Mouse (Mus musculus) midbrain, embryonic 12.5 days (tissue): ENCODE results near the gene Klhl8. TPM values are rescaled to one million over a fixed set of nuclear protein-coding genes. Genes with fewer than 3 reads are reported as not detected.

ENCODE experiments used
- ATAC-seq: fragments of 200-750 bp; cut with Nextera tagmentation; 2 replicates; pipeline ENCODE4 v1.8.0; 2017; ENCODE audit warnings: low read depth, moderate TSS enrichment, moderate library complexity; ENCODE audit not compliant: low FRiP score
- H3K27ac ChIP-seq: fragments of 300-500 bp; sonication (generic); replicated peaks from 2 replicates; pipeline ENCODE4 v1.5.1; 2016; ENCODE audit warnings: mild to moderate bottlenecking
- H3K27me3 ChIP-seq: fragments of 300-500 bp; sonication (generic); 2 replicates; pipeline ENCODE4 v1.6.1; 2016; ENCODE audit warnings: mild to moderate bottlenecking
- H3K36me3 ChIP-seq: fragments of 300-500 bp; sonication (generic); 2 replicates; pipeline ENCODE4 v1.6.1; 2016
- H3K4me1 ChIP-seq: fragments of 300-500 bp; sonication (generic); 2 replicates; pipeline ENCODE4 v1.6.1; 2016
- H3K4me2 ChIP-seq: fragments of 300-500 bp; sonication (generic); replicated peaks from 2 replicates; pipeline ENCODE4 v1.6.1; 2016; ENCODE audit warnings: mild to moderate bottlenecking, moderate library complexity
- H3K4me3 ChIP-seq: fragments of 300-500 bp; sonication (generic); 2 replicates; pipeline ENCODE4 v1.5.1; 2016; ENCODE audit warnings: mild to moderate bottlenecking
- H3K9ac ChIP-seq: fragments of 300-500 bp; sonication (generic); replicated peaks from 2 replicates; pipeline ENCODE4 v1.6.1; 2016; ENCODE audit warnings: mild to moderate bottlenecking, moderate library complexity
- H3K9me3 ChIP-seq: fragments of 300-500 bp; sonication (generic); 2 replicates; pipeline ENCODE4 v1.6.1; 2016; ENCODE audit warnings: mild to moderate bottlenecking
- WGBS: fragments of 180-500 bp; shearing (Covaris S2); methylation state at CpG from one replicate; pipeline ENCODE4 v1.1.7; 2016; 5-methylcytosine and 5-hydroxymethylcytosine counted together
- polyA plus RNA-seq: library from polyadenylated mRNA; unstranded; fragments of >200 nt; fragmentation: Nextera tagmentation; extraction: Ambion mirVana; gene quantifications from 2 replicates; pipeline ENCODE4 v1.2.1, GENCODE M21; 2016

The Klhl8 gene
- polyA plus RNA-seq, 1 experiment from 2014 or later = 16.8 TPM

GRCm38 (mm10) chr5:103855483-103856211 is 55.4 kb downstream of the Klhl8 start:
- Histone ChIP-seq H3K36me3 (no peaks in the 10 kb centered on the region), H3K4me1 (no peaks in the 10 kb centered on the region), H3K27ac (no peak overlapping the region), H3K9me3 (no peaks in the 10 kb centered on the region), H3K4me3 (no peak overlapping the region), H3K4me2 (no peak overlapping the region), H3K27me3 (no peaks in the 10 kb centered on the region), H3K9ac (no peak overlapping the region)
- ATAC-seq = peak; percentile 52
- WGBS = 89% methylated on average over 14 of the region's 14 CpGs

- Histone ChIP-seq H3K9me3 (no peaks in the 10 kb centered on the region), H3K36me3 (peaks cover under 1% of the 10 kb centered on the region; the same call in 1 of the 2 replicates), H3K9ac (no peak overlapping the region), H3K4me2 (no peak overlapping the region), H3K27ac (no peak overlapping the region), H3K27me3 (no peaks in the 10 kb centered on the region), H3K4me1 (no peaks in the 10 kb centered on the region), H3K4me3 (no peak overlapping the region)
- WGBS = 63% methylated on average over 5 of the region's 5 CpGs
- no peak for ATAC-seq
Measured at GRCm38 (mm10) chr5:103854807-103855194, 56.3 kb downstream of the Klhl8 start.

- Histone ChIP-seq H3K9ac (no peak overlapping the region), H3K27ac (0 out of 2 replicates have a peak overlapping the region, but pooled peaks have one; percentile 46), H3K36me3 (peaks cover 6% of the 10 kb centered on the region; the same call in 1 of the 2 replicates), H3K4me1 (no peaks in the 10 kb centered on the region), H3K4me2 (no peak overlapping the region), H3K4me3 (no peak overlapping the region), H3K9me3 (no peaks in the 10 kb centered on the region), H3K27me3 (no peaks in the 10 kb centered on the region)
- WGBS = 79% methylated on average over 17 of the region's 17 CpGs
- no peak for ATAC-seq
Measured at GRCm38 (mm10) chr5:103854041-103854806, 56.8 kb downstream of the Klhl8 start.

DNA sequence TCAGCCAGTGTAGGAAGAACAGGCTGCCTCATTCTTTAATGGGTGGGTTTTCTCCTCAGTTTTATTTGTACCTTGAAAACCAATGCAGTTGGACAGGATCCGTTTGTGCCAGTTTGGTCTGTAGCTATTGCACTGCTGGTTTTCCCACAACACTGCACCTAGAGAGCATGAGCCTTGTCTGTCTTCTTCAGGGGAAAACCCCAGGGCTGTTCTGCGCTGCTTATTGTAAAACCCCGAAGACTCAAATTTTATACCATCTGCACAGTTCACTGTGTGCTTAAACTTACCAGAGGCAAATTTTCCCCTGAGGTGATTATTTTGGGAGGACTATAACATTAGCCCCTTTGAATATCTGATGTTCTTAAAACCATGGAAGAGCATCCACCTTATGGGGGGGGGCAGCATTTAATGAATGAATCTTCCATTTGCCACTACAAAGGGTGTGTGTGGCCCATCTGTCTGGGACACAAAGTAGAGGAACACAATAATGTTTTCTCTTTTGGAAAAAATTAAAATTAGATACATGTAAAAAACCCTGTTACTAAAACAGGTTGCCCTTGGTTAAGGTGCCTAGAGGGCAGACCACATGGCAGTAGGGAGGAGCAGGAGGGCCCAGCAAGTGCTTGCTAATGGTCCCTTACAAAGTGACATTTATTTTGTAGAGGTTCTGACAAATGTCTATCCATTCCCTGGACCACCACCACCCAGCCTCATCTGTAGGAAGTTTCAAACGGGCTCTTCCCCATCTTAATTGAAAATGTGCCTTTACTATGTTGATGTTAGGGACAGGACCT is 58.1 kb downstream of the Klhl8 start:
- H3K27ac ChIP-seq = no peak overlapping the region
- 87% methylated on average over 4 of the region's 4 CpGs for WGBS
- no peak overlapping the region for H3K9ac ChIP-seq
- H3K27me3 ChIP-seq = no peaks in the 10 kb centered on the region
- H3K36me3 ChIP-seq = peaks cover 8% of the 10 kb centered on the region; the same call in 1 of the 2 replicates
- no peak for ATAC-seq
- no peaks in the 10 kb centered on the region for H3K9me3 ChIP-seq
- no peaks in the 10 kb centered on the region for H3K4me1 ChIP-seq
- H3K4me3 ChIP-seq = no peak overlapping the region
- H3K4me2 ChIP-seq = no peak overlapping the region

- ATAC-seq = no peak
- WGBS = 97% methylated on average over 8 of the region's 8 CpGs
Measured at GRCm38 (mm10) chr5:103848546-103848945, 62.5 kb downstream of the Klhl8 start.

DNA sequence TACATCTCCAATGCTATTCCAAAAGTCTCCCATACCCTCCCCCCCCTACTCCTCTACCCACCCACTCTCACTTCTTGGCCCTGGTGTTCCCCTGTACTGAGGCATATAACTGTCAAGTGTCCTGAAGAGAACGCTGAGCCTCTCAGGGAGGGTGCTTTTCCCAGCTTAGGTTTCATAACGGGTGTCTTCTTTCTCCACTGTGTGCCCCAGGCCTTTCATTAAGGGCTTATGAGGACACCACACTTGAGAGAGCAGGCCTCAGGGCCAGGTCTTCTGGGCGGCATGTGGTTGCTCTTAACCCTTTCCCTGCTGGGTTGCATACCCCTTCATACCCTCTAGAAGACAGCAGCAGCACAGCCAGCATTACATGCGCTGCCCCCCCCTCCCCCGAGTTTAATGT is 64.5 kb downstream of the Klhl8 start:
- peaks cover 10% of the 10 kb centered on the region; the same call in 1 of the 2 replicates for H3K36me3 ChIP-seq
- no peaks in the 10 kb centered on the region for H3K9me3 ChIP-seq
- H3K27me3 ChIP-seq = 0 out of 2 replicates have a peak, but pooled peaks cover 4% of the 10 kb centered on the region
- no peak overlapping the region for H3K27ac ChIP-seq
- H3K4me1 ChIP-seq = peaks cover 16% of the 10 kb centered on the region
- no peak for ATAC-seq
- H3K9ac ChIP-seq = no peak overlapping the region
- WGBS = 39% methylated on average over 5 of the region's 5 CpGs
- no peak overlapping the region for H3K4me2 ChIP-seq
- no peak overlapping the region for H3K4me3 ChIP-seq

More at GRCm38 (mm10) chr5:103848546-103848945, 62.5 kb downstream of the Klhl8 start:
- H3K4me3 ChIP-seq = no peak overlapping the region
- H3K9ac ChIP-seq = no peak overlapping the region
- peaks cover 8% of the 10 kb centered on the region; the same call in 1 of the 2 replicates for H3K36me3 ChIP-seq
- no peak overlapping the region for H3K4me2 ChIP-seq
- H3K4me1 ChIP-seq = peaks cover 16% of the 10 kb centered on the region
- no peak overlapping the region for H3K27ac ChIP-seq
- H3K27me3 ChIP-seq = 0 out of 2 replicates have a peak, but pooled peaks cover 4% of the 10 kb centered on the region
- no peaks in the 10 kb centered on the region for H3K9me3 ChIP-seq

GRCm38 (mm10) chr5:103846154-103846551 is 64.9 kb downstream of the Klhl8 start:
- Histone ChIP-seq H3K4me3 (no peak overlapping the region), H3K9ac (no peak overlapping the region), H3K4me1 (peaks cover 16% of the 10 kb centered on the region), H3K27me3 (0 out of 2 replicates have a peak, but pooled peaks cover 4% of the 10 kb centered on the region), H3K9me3 (no peaks in the 10 kb centered on the region), H3K27ac (no peak overlapping the region), H3K4me2 (no peak overlapping the region), H3K36me3 (peaks cover 10% of the 10 kb centered on the region; the same call in 1 of the 2 replicates)
- no peak for ATAC-seq
- 88% methylated on average over 10 of the region's 10 CpGs for WGBS

GRCm38 (mm10) chr5:103845418-103846153 is 65.5 kb downstream of the Klhl8 start:
- Histone ChIP-seq H3K9me3 (no peaks in the 10 kb centered on the region), H3K4me1 (peaks cover 16% of the 10 kb centered on the region), H3K27ac (0 out of 2 replicates have a peak overlapping the region, but pooled peaks have one; percentile 39), H3K4me3 (no peak overlapping the region), H3K27me3 (0 out of 2 replicates have a peak, but pooled peaks cover 4% of the 10 kb centered on the region), H3K9ac (no peak overlapping the region), H3K4me2 (no peak overlapping the region), H3K36me3 (peaks cover 10% of the 10 kb centered on the region; the same call in 1 of the 2 replicates)
- peak; percentile 76 for ATAC-seq
- WGBS = 41% methylated on average over 19 of the region's 19 CpGs

DNA sequence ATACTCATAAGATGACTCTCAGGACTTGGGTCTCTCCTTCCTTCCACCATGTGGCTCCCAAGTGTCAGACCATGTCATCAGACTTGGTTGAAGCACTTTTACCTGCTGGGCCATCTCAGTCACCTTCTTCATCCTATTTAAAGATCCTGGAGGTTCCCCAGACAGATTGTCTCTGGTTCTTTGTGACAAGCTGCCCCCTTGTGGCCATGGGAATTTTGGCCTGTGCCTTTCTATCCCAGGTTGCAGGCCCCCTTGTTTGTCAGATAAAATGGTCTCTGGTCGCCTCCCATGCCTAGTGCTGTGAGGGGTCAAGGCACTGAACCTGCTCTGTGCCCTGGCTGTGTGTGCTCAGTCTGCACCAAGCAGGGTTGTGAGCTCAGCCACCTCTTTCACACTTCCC is 67.1 kb downstream of the Klhl8 start:
- H3K4me1 ChIP-seq = peaks cover 16% of the 10 kb centered on the region
- 40% methylated on average over 1 of the region's 1 CpGs for WGBS
- no peak overlapping the region for H3K4me2 ChIP-seq
- no peak overlapping the region for H3K9ac ChIP-seq
- no peaks in the 10 kb centered on the region for H3K9me3 ChIP-seq
- no peak overlapping the region for H3K4me3 ChIP-seq
- H3K36me3 ChIP-seq = 0 out of 2 replicates have a peak, but pooled peaks cover 2% of the 10 kb centered on the region
- no peak overlapping the region for H3K27ac ChIP-seq
- ATAC-seq = no peak
- 0 out of 2 replicates have a peak, but pooled peaks cover 4% of the 10 kb centered on the region for H3K27me3 ChIP-seq

DNA sequence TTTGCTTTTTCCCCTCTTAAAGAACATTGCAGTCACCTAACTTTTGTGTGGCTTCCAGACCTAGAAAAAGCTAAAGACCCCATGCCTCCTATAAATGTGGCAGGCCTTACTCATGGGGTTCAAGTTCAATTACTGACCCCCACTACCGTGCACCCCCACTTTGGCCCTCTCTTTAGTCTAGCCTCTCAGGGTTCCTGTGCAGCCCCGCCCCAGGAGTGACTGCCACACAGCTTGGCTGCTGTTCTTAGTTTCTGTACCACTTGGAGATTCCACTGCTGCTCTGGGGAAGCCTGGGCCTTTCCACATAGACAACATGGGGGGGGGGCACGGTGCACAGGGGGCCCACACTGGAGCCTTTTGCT is 71.8 kb downstream of the Klhl8 start:
- WGBS = 85% methylated on average over 3 of the region's 3 CpGs
- no peaks in the 10 kb centered on the region for H3K9me3 ChIP-seq

More for the DNA sequence above, 71.8 kb downstream of the Klhl8 start:
- Histone ChIP-seq H3K36me3 (peaks cover 6% of the 10 kb centered on the region; the same call in 1 of the 2 replicates), H3K4me1 (no peaks in the 10 kb centered on the region), H3K4me2 (no peak overlapping the region), H3K9ac (no peak overlapping the region), H3K27ac (no peak overlapping the region), H3K27me3 (no peaks in the 10 kb centered on the region), H3K4me3 (no peak overlapping the region)
- no peak for ATAC-seq
